Mouse (Mus musculus): Measurements from ENCODE around the gene Itgav.

Gene Itgav

DNA sequence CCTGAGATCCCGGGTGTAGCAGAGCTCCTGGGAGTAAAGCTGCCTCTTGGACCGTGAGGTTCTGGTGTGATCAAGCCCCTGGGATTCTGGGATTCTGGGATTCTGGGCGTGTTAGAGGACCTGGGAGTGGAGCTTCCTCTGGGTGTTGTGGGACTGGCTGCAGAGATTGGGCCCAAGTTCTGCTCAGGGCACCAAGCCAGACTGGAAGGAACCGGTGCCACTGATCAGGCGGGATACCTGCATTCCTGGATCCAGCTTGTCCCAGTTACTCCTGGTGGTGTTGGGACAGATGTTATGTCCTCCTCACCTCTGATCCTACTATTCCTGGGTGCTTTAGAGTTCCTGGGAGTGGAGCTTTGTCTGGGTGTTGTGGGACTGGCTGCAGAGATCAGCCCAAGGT lies 28.8 kb downstream of the Itgav start:
- DNase-seq: no peak

DNA sequence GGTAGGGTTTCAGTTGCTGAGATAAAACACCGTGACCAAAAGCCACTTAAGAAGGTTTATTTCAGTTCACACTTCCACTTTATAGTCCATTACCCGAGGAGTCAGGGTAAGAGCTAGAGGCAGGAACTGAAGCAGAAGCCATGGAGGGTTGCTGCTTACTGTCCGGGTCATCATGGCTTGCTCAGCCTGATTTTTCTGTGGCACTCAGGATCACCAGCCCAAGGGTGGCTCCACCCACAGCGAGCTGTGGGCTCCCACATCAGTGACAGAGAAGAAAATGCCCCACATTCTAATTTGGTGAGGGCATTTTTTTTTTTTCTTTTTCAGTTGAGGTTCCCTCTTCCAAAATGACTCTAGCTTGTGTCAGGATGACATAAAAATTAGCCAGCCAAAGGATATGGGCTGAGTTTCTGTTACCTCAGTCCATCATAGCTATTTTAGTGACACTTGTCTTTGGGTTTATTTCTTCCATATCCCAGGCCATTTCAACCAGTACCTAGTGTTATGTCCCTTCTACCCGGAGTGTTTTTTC lies 30.2 kb downstream of the Itgav start:
- DNase-seq: no peak

DNA sequence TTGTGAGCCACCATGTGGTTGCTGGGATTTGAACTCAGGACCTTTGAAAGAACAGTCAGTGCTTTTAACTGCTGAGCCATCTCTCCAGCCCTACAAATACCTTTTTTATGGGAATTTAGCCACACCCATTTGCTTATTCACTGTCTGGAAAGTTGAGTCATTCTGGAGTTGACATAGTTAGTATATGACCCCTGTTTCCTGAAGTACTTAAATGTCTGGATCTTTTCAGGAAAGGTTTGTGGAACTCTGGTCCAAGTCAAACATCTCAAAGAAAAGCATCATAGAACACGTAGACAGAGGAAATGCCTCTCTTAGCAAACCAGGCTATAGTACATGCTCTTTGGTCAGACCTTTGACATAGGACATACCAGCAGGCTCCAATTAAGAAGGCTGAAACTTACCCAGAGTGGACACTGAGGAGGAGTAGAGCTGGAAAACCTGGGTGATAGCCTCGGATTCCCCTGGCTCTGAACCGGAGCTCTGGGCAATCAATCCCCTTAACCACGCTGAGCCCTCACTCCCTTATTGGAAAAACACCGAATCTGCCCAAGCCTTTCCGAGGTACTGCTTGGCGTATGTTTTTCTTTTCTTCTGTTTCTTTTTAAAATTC lies 34.5 kb downstream of the Itgav start:
- DNase-seq: no peak

DNA sequence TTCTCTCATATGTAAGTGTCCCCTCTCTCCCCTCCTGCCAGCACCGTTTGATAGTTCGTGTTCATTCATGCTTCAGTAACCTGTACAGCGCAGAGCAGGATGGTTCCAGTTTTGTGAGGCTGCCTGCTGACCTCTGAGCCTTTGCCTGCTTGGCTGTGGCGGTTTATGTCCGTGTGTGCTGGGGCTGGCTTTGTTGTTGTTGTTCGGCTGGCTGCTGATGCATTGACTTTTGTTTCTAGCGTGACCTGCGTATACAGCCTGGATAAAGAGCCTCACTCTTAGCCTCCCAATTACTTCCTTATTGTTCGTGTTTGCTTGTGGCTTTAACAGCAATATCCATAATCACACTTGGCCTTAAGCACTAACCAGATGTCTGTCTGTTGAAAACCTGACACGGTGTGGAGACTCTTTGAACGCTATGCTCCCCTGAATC lies 35.0 kb downstream of the Itgav start:
- peak; percentile 71 for DNase-seq

DNA sequence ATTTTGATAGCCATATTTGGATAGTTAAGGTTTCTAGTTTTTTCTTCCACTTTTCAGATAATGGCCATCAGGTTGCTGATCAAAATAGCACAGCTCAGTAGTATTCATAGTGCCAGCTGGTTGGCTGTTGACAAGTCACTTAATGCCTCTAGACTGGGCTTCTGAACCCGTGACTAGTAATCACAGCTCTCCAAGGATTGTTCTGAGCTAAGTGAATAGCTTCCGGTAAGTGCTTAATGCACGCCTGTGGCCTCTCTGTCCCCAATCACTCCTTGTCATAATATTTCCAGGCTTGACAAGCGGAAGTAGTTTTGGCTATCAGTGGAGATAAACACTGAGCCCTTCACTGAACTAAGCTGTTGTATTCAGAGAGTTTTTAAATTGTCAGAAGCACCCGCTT lies 35.5 kb downstream of the Itgav start:
- DNase-seq: no peak

DNA sequence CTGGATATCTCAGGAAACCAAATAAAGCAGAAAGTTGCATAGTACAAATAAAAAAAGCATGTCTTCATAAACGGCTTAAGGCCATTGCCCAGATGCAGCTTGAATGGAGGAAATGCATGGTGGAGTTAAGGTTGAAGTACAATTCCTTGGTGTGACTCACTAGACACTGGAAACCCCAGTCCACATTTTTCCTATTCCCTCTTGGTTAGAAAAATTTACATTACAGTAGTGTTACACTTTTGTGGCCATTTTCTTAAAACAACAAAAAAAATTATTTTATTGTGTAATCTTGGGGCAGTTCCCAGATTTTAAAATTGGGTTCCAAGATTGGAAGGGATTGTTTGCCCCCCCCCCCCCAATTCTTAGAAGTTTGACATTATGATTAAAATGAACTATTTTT lies 35.9 kb downstream of the Itgav start:
- no peak for DNase-seq

DNA sequence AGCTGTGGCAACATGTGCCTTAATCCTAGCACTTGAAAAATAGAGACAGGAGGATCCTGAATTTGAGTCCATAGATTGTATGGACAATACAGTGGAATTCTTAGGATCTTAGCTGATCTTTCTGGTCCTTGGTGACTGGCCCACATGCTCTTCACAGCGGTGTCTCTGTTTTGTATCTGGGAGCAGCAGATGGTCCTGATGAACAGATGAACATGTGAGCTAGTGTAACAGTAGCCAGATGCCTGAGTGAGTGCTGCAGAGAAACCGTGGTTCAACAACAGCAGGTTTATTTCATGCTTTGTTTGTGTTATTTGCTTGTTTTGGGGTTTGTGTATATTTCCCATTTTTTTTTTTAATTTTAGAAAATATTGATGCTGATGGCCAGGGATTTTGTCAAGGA lies 37.3 kb downstream of the Itgav start:
- no peak for DNase-seq

DNA sequence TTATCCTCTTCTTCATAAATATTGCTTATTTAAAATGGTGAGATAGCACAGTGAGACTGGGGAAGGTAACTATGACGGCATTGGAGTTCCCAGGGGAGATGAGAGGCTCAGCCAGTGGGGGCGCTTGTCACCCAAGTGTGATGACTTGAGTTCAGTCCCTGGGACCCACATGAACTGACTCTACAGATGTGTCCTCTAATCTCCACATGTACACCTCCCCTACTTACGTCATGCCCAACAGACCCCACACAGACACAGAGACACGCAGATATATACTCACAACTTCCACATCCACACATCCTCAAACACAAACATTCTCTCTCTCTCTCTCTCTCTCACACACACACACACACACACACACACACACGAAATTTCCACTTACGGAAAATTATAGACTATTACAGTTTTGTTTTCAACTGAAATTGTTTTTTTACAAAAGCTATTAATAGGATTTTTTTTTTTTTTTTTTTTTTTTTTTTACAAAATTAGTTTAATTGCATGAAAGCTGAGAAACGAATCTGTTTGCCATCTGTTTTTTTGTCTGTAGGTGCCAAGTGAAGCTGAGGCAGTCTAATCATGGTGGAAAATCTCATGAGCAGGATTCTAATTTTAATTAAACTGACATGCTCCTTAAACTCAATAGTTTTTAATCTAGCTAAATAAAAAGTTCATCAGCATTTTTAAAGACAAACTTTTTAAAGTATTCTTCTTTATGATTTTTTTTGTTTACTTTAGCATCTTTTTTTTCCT lies 38.1 kb downstream of the Itgav start:
- no peak for DNase-seq

DNA sequence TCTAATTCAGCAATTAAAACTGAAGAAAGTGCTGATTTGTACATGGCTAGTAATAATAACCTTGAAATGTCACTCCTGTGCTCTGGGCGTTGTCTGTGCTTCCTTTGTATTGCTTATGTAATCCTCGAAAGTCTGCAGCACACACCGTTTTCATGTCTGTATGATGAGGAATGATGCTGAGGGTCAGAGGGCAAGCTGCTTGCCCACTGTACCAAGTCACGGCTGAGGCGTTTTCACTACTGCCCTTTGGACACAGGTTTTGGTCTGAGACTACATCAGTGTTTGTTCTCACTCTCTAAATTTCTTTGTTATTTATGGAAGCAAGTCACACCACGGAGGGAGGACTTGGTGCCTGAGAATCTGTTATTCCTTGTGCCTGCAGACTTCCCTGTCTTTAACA lies 41.9 kb downstream of the Itgav start:
- DNase-seq: peak; percentile 36

DNA sequence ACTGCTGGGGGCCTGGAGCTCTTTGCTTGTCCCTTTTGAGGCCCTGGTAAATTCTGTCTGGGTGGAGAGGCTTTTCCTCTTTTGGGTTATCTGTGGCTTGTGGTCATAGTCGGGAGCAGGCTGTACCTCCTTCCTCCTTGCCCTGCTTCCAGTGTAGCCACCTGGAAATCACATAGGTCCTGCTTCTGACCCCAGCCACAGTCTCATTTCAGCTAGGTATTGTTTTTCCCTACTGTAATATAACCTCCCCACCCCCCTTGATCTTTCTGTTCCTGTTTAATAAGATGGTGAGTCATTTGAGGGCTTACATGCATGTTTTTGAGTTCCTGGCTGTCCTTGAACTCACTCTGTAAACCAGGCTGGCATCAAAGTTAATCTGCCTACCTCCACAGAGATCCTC lies 42.7 kb downstream of the Itgav start:
- DNase-seq: no peak

DNA sequence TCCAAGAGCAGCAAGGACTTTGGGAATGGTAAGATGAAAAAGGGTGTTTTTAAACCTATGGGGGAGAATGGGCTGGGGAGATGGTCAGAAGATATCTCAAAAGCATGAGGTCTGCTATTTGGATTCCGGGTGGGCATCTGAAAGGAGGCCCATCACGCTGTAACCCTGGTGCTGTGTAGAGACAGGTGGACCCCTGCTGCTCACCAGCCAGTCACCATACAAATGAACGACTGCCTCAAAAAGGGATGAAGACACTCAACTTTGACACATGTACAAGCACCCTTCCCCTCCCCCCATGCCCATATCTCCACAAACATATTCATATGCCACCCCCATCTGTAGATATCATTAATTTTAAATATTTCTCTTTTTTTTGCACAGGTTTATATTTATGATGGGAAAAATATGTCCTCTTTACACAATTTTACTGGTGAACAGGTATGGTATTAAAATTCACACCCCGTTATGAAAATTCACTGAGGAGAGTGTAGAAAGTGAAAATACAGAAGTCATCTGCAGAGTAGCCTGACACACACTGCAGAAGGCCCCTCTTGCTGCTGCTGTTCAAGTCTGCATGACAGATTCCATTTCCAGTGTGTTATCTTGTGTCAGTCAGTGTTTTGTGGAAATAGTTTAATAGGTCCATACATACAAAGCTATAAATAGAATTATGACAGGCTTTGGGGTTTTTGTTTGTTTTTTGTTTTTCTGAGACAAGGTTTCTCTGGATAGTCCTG lies 44.3 kb downstream of the Itgav start:
- DNase-seq: no peak

DNA sequence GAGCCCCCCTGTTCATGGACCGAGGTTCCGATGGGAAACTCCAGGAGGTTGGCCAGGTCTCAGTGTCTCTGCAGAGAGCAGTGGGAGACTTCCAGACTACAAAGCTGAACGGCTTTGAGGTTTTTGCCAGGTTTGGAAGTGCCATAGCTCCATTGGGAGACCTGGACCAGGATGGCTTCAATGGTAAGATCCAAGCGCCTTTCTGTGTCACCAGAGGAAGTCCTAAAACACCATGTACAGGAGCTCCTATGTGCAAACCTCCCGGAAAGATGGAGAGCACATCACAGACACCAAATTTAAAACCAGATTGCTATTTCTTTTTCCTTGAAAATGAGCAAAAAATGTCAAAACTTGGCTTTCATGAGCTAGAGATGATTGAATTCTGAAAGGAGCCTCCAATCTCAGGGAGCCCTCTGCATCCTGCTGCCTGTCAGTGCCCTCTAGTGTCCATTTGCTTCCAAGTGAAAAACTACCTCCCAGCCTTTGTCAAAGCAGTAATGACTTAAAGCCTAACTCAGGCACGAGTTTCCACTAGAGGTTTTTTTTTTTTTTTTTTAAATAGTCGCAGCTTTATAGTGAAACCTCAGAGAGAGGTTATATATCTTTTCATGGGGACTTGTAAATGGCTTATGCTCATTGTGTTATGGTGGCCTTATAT lies 47.1 kb downstream of the Itgav start:
- peak; percentile 54 for DNase-seq

DNA sequence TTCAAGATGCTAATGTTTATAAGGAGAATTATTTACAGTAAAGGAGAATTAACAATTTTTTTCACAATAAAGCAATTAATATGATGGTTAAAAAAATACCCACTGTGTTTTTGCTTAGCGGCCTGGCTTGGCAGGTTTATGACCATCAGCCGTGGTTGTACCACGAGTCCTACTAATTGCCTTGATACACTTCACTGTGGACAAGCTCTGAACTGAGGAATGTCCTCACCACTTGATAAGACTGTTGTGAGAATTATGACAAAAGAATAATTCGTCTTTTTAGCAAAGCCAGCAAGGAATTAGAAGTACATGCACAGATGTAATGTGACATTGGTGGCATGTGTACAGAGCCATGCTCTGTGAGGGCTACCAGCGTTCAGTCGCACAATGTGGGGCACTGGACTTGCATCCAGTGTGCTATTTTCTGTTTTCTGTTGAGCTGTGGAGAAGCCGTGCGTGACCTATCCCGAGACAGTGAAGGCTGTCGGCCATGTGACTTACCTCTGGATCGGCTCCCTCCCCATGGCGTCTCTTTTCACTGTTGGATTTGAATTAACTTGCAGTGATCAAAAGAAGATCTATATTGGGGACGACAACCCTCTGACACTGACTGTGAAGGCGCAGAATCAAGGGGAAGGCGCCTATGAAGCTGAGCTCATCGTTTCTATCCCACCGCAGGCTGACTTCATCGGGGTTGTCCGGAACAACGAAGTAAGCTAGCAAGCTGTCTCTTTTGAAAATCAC lies 67.3 kb downstream of the Itgav start:
- no peak for DNase-seq

DNA sequence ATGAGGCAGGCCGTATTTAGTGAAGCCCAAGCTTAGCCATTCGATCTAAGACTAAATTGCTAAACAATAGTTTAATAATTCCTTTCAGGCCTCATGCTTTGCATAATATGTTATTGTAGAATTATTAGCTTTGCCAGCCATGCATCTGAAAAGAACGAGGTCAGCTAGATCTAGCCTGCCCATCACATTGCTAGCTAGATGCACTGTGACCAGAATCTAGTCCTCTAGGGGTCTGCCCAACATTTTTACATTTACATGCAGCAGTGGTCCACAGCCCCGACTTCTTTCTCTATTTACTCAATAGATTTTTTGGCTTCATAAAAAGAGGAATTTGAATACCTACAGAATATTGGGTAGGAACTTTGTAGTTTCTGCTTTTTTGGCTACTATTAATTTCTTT lies 67.9 kb downstream of the Itgav start:
- DNase-seq: no peak

DNA sequence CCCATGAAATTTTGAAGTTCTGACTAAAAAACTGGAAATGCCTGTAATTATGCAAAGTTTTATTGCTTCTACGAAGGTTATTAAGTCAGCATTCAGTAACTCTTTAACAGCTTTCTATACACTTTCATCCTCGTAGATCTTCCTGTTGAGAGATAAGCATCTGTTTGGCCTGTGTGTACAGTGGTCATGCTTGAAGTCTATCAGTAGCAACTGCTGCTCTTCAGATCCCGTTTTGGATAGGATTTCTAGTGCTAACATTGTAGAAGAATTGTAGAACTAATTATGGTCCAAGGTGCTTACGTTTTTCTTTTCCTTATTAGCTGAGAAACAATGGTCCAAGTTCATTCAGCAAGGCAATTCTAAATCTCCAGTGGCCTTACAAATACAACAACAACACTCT lies 71.6 kb downstream of the Itgav start:
- no peak for DNase-seq

DNA sequence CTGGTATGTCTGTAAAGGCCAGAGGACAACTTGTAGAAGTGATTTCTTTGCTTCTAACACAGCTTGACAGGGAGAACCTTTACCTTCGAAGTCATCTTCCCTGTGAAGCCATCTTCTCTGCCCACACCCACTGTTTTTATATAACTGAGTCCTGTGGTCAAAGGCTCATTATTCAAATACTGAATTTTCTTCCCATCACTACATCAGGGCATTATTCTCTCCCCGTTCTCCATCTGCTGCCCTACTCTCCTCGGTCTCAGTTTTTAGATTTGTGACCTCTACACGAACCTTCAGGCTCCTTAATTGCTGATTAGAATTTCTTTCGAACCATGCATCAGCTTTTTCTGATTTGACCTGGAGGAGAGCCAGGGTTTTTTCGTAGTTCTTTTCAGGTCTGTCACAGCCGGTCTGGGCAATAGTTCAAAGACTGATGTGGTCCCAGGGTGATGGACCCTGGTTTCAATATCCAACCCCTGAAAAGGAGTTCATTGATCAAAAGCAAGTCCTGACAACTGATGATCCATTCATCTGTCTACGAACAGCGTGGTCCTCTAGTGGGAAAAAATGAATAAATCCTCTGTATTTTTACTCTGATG lies 73.8 kb downstream of the Itgav start:
- no peak for DNase-seq

DNA sequence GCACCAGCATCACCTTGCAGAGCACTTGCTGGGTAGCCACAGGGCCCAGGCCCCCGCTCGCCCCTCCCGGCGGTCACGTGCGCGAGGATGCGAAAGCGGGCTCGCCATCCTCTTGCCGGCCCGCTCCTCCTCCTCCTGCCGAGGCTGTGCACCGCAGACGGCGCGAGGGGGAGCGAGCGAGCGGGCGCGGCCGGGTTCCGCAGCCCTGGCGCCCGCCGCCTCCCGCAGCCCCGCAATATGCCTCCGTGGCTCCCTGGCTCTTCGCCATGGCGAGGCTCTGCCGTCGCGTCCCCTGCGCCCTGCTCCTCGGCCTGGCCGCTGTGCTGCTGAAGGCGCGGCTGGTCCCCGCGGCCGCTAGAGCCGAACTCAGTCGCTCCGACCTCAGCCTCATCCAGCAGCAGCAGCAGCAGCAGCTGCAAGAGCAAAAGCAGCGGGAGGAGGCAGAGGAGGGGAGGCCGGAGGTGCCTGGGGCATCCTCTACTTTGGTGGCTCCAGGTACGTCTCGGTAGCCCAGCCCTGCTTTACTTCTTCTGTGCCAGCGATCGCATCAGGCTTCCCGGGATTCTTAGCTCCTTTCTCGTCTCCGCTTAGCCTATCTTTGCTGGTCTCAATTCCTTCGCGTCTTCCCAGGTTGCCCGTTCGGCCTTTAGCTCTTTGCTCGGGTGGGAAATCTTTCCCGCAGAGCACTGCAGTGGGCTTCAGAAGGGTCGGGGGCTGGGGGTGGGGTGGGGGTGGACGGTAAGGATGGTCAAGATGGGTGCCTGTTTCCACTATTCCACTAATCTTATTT lies 88.5 kb downstream of the Itgav start, which contains the start of gene Fam171b:
Gene Fam171b (plus strand): TSS at position 154 of the 790 bp plus-strand sequence.
- peak; percentile 62 for DNase-seq

DNA sequence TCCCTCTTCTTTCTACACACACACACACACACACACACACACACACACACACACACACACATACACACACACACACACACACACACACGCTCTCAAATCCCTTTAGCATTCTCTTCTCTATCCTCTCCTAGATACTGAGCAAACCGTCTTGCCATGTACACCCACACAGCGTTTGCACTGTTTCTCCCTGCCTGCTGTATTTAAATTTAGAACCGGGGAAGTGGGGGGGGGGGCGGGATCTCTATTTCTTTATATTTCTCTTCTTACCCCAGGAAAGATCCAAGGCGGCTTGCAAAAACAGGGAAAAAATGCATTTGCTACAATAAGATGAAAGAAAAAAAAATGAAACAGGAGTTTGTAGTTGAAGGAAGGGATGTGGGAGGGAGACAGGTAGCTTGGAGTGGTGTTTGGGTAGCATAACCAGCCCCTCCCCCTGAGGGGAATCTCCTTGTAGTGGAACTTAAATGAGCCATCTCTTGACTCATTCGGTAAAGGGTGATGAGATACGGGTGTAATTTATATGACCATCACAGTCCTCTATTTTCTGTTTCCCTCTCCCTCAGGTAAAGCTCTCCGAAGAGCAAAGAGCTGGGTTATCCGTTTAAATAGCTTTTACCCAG lies 89.2 kb downstream of the Itgav start:
- DNase-seq: no peak

DNA sequence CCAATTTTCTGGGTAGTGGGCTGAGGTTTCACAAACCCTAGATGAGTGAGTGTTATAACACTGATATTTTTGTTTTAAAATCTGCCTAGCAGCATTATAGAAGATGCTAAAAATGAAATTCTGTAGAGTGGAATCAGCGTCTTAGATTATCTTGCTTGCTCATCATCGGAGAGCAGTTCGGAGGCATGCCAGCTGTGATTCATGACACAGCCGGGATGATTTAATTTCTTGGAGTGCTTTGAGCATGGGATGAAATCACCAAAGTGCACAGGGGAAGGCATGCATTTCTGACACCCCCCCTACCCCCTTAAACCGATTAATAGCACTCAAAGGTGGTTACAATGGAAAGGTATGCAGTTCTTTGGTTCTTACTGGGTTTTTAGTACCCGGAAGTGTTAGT lies 89.8 kb downstream of the Itgav start:
- no peak for DNase-seq

DNA sequence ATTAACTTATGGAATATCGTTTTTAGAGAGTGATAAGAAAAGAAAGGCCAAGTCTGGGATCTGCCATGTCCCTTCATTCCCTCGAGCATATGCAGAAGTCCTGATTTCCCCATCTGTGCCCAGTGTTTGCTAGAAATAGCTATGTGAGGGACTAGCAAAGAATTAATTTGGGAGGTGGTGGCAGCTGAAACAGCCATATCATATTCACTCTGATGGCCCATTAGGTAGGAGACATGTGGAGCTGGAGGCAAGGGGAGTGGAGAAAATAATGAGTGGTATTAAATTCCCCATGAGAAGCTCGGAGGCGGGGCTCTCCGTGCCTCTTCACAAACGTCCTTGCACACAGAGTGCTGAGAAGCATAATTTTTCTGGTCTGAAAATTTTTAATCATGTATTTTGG lies 92.0 kb downstream of the Itgav start:
- no peak for DNase-seq

DNA sequence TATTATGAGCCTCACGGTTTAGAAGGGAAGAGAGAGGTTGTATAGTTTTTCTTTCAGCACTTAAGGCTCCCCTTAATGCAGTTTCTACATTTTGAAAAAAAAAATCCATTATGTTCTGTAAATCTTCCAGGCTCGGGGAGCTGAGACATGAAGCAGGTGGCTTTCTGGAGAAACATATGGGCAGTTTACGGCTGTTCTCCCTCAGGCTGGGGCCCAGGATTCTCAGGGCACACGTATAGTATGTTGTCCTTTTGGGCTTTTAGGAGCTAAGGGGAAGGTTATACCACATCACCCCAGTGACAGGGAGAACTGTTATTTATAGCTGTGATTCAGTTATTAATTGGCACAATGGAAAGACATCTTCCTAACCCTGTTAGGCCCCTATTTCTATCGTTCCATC lies 101.0 kb downstream of the Itgav start:
- DNase-seq: no peak
